Mouse (Mus musculus): ENCODE measurements around the gene Srpk2.
"Not testable (repeated sequence)": the region's sequence is repeated elsewhere in the genome, so short reads cannot be mapped to it uniquely, and the experiment has no call there.

DNA sequence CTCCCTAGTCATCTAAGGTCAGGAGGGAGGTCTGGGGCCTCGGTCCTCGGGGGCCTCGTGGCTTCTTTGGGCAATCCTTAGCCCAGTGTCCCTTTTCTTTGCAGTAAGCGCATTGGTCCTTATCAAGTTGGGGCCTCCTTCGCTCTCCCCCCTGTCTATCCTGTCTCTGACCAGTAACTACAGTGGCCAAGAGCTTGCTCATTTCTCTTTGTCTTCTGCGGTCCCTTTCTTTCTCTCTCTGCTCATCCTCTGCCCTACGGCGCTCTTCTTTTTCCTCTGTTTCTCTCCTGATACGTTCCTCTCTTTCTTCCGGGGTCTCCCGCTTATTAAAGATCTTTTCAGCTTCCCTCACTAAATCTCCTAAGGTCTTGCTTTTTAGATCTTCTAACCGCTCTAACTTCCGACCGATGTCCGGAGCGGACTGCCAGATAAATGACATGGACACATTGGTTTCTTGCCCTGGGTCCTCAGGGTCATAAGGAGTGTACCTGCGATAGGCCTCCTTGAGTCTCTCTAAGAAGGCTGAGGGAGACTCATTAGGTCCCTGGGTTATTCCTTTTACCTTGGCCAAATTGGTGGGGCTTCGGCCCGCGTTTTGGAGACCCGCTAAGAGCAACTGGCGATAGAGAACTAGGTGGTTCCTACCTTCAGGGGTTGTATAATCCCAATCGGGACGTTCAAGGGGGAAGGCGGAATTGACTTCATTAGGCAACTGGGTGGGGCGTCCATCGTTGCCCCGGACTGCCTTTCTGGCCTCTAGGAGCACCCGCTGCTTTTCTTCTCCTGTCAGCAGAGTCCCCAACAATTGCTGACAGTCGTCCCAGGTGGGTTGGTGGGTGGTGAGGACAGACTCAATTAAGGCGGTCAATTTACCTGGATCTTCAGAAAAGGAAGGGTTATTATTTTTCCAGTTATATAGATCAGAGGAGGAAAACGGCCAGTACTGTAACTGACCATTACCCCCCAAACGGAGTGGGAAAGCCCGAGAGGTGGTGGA is 22.5 kb upstream of the Srpk2 start:
- not testable (repeated sequence) for TF ChIP-seq CTCF (IDR thresholded peaks at IDR 0.05); POLR2A (IDR thresholded peaks at IDR 0.05; ENCODE audit: insufficient read depth, low read depth, low read length); EP300 (IDR thresholded peaks at IDR 0.05; ENCODE audit: insufficient read depth, low read depth, low read length)

Data from heart, adult 2 months (tissue).